Mouse (Mus musculus) kidney, embryonic 15.5 days (tissue): ENCODE measurements at regions not wholly inside any gene's neighbourhood (a gene's known extent, or its start where the extent isn't known, plus 50 kb on each side); places are given as distances from the start of the nearest gene placed in this dataset.

Experiments used
- ATAC-seq: fragments of 200-750 bp; cut with Nextera tagmentation; replicated peaks from 2 replicates; pipeline ENCODE4 v1.8.0; 2017; ENCODE audit warnings: moderate TSS enrichment; ENCODE audit not compliant: low FRiP score
- H3K27ac ChIP-seq: fragments of 300-500 bp; sonication (generic); 2 replicates; pipeline ENCODE4 v1.5.1; 2015; ENCODE audit warnings: mild to moderate bottlenecking, inconsistent platforms
- H3K27me3 ChIP-seq: fragments of 300-500 bp; sonication (generic); 2 replicates; pipeline ENCODE4 v1.6.1; 2015; ENCODE audit warnings: inconsistent platforms
- H3K36me3 ChIP-seq: fragments of 300-500 bp; sonication (generic); 2 replicates; pipeline ENCODE4 v1.6.1; 2015; ENCODE audit warnings: inconsistent platforms
- H3K4me1 ChIP-seq: fragments of 300-500 bp; sonication (generic); 2 replicates; pipeline ENCODE4 v1.6.1; 2015; ENCODE audit warnings: inconsistent platforms
- H3K4me2 ChIP-seq: fragments of 300-500 bp; sonication (generic); 2 replicates; pipeline ENCODE4 v1.6.1; 2015; ENCODE audit warnings: moderate library complexity, mild to moderate bottlenecking, inconsistent platforms
- H3K4me3 ChIP-seq: fragments of 300-500 bp; sonication (generic); replicated peaks from 2 replicates; pipeline ENCODE4 v1.5.1; 2015; ENCODE audit warnings: mild to moderate bottlenecking, inconsistent platforms
- H3K9ac ChIP-seq: fragments of 300-500 bp; sonication (generic); 2 replicates; pipeline ENCODE4 v1.6.1; 2015; ENCODE audit warnings: mild to moderate bottlenecking, inconsistent platforms
- H3K9me3 ChIP-seq: fragments of 300-500 bp; sonication (generic); replicated peaks from 2 replicates; pipeline ENCODE4 v1.6.1; 2016; ENCODE audit warnings: inconsistent platforms
- WGBS: fragments of 180-500 bp; shearing (Covaris S2); methylation state at CpG from one replicate; pipeline ENCODE4 v1.1.7; 2015; ENCODE audit warnings: mixed read lengths; 5-methylcytosine and 5-hydroxymethylcytosine counted together

- Histone ChIP-seq H3K9me3 (no peaks in the 10 kb centered on the region), H3K4me2 (no peak overlapping the region), H3K9ac (no peak overlapping the region), H3K4me1 (0 out of 2 replicates have a peak, but pooled peaks cover 6% of the 10 kb centered on the region), H3K27ac (no peak overlapping the region), H3K27me3 (no peaks in the 10 kb centered on the region), H3K36me3 (no peaks in the 10 kb centered on the region), H3K4me3 (no peak overlapping the region)
- no peak for ATAC-seq
- WGBS: 28% methylated on average over 2 of the region's 2 CpGs
These were observed 55.2 kb upstream of the Rcn1 start for GRCm38 (mm10) chr2:105454353-105454752.

GRCm38 (mm10) chr2:105454836-105455235 is 55.7 kb upstream of the Rcn1 start:
- no peaks in the 10 kb centered on the region for H3K9me3 ChIP-seq
- H3K9ac ChIP-seq: no peak overlapping the region
- H3K4me2 ChIP-seq: no peak overlapping the region
- ATAC-seq: no peak
- H3K36me3 ChIP-seq: no peaks in the 10 kb centered on the region
- H3K4me3 ChIP-seq: no peak overlapping the region
- no peaks in the 10 kb centered on the region for H3K27me3 ChIP-seq
- 0 out of 2 replicates have a peak, but pooled peaks cover 6% of the 10 kb centered on the region for H3K4me1 ChIP-seq
- H3K27ac ChIP-seq: no peak overlapping the region

- H3K27ac ChIP-seq: no peak overlapping the region
- no peak overlapping the region for H3K9ac ChIP-seq
- 0 out of 2 replicates have a peak, but pooled peaks cover 6% of the 10 kb centered on the region for H3K4me1 ChIP-seq
- no peak overlapping the region for H3K4me2 ChIP-seq
- H3K4me3 ChIP-seq: no peak overlapping the region
- H3K9me3 ChIP-seq: no peaks in the 10 kb centered on the region
- ATAC-seq: no peak
- 89% methylated on average over 4 of the region's 4 CpGs for WGBS
- H3K27me3 ChIP-seq: no peaks in the 10 kb centered on the region
- H3K36me3 ChIP-seq: no peaks in the 10 kb centered on the region
These were observed 59.5 kb upstream of the Rcn1 start for GRCm38 (mm10) chr2:105458643-105459042.

GRCm38 (mm10) chr2:105459512-105459911 is 60.4 kb upstream of the Rcn1 start:
- Histone ChIP-seq H3K27ac (no peak overlapping the region), H3K9ac (no peak overlapping the region), H3K4me1 (0 out of 2 replicates have a peak, but pooled peaks cover 1% of the 10 kb centered on the region), H3K9me3 (no peaks in the 10 kb centered on the region), H3K27me3 (no peaks in the 10 kb centered on the region), H3K4me2 (no peak overlapping the region), H3K4me3 (no peak overlapping the region), H3K36me3 (no peaks in the 10 kb centered on the region)
- WGBS: 84% methylated on average over 9 of the region's 9 CpGs
- no peak for ATAC-seq

- Histone ChIP-seq H3K9ac (no peak overlapping the region), H3K4me1 (no peaks in the 10 kb centered on the region), H3K27me3 (no peaks in the 10 kb centered on the region), H3K4me2 (no peak overlapping the region), H3K9me3 (no peaks in the 10 kb centered on the region), H3K4me3 (no peak overlapping the region), H3K27ac (no peak overlapping the region), H3K36me3 (no peaks in the 10 kb centered on the region)
- no peak for ATAC-seq
- WGBS: 74% methylated on average over 6 of the region's 6 CpGs
These were observed 66.5 kb upstream of the Rcn1 start for GRCm38 (mm10) chr2:105465630-105466029.

GRCm38 (mm10) chr2:105468930-105469329 is 69.8 kb upstream of the Rcn1 start:
- no peaks in the 10 kb centered on the region for H3K36me3 ChIP-seq
- WGBS: 38% methylated on average over 5 of the region's 5 CpGs
- no peaks in the 10 kb centered on the region for H3K27me3 ChIP-seq
- no peaks in the 10 kb centered on the region for H3K9me3 ChIP-seq
- no peaks in the 10 kb centered on the region for H3K4me1 ChIP-seq
- H3K4me2 ChIP-seq: no peak overlapping the region
- no peak for ATAC-seq
- no peak overlapping the region for H3K27ac ChIP-seq
- no peak overlapping the region for H3K4me3 ChIP-seq
- H3K9ac ChIP-seq: no peak overlapping the region

GRCm38 (mm10) chr2:105476028-105476677 is 77.0 kb upstream of the Rcn1 start:
- Histone ChIP-seq H3K36me3 (no peaks in the 10 kb centered on the region), H3K27ac (no peak overlapping the region), H3K4me3 (no peak overlapping the region), H3K4me2 (no peak overlapping the region), H3K9ac (no peak overlapping the region), H3K9me3 (no peaks in the 10 kb centered on the region), H3K4me1 (no peaks in the 10 kb centered on the region), H3K27me3 (no peaks in the 10 kb centered on the region; the same call in 1 of the 2 replicates)
- 80% methylated on average over 7 of the region's 7 CpGs for WGBS
- ATAC-seq: peak; percentile 58

GRCm38 (mm10) chr2:105481990-105482592 is 83.0 kb upstream of the Rcn1 start:
- Histone ChIP-seq H3K27ac (no peak overlapping the region), H3K36me3 (no peaks in the 10 kb centered on the region), H3K9ac (no peak overlapping the region), H3K4me1 (no peaks in the 10 kb centered on the region), H3K4me2 (no peak overlapping the region), H3K27me3 (no peaks in the 10 kb centered on the region; the same call in 1 of the 2 replicates), H3K9me3 (no peaks in the 10 kb centered on the region), H3K4me3 (no peak overlapping the region)
- 70% methylated on average over 11 of the region's 11 CpGs for WGBS
- no peak for ATAC-seq

- 59% methylated on average over 3 of the region's 3 CpGs for WGBS
- Histone ChIP-seq H3K27me3 (no peaks in the 10 kb centered on the region; the same call in 1 of the 2 replicates), H3K4me1 (no peaks in the 10 kb centered on the region), H3K4me2 (no peak overlapping the region), H3K4me3 (no peak overlapping the region), H3K9ac (no peak overlapping the region), H3K27ac (no peak overlapping the region), H3K36me3 (no peaks in the 10 kb centered on the region), H3K9me3 (no peaks in the 10 kb centered on the region)
- ATAC-seq: no peak
These were observed 85.4 kb upstream of the Rcn1 start for GRCm38 (mm10) chr2:105484496-105484895.

GRCm38 (mm10) chr2:105485286-105485685 is 86.2 kb upstream of the Rcn1 start:
- H3K4me3 ChIP-seq: no peak overlapping the region
- H3K4me1 ChIP-seq: no peaks in the 10 kb centered on the region
- H3K4me2 ChIP-seq: no peak overlapping the region
- WGBS: 85% methylated on average over 8 of the region's 8 CpGs
- no peak overlapping the region for H3K9ac ChIP-seq
- no peaks in the 10 kb centered on the region for H3K27me3 ChIP-seq
- no peak for ATAC-seq
- H3K27ac ChIP-seq: no peak overlapping the region
- no peaks in the 10 kb centered on the region for H3K9me3 ChIP-seq
- H3K36me3 ChIP-seq: no peaks in the 10 kb centered on the region

GRCm38 (mm10) chr2:105495796-105496195 is 96.7 kb upstream of the Rcn1 start:
- Histone ChIP-seq H3K36me3 (no peaks in the 10 kb centered on the region), H3K9ac (no peak overlapping the region), H3K27me3 (no peaks in the 10 kb centered on the region), H3K27ac (no peak overlapping the region), H3K4me2 (no peak overlapping the region), H3K4me1 (no peaks in the 10 kb centered on the region), H3K4me3 (no peak overlapping the region), H3K9me3 (no peaks in the 10 kb centered on the region)
- ATAC-seq: no peak
- 67% methylated on average over 13 of the region's 13 CpGs for WGBS

- H3K36me3 ChIP-seq: no peaks in the 10 kb centered on the region
- H3K27ac ChIP-seq: no peak overlapping the region
- no peak for ATAC-seq
- H3K4me2 ChIP-seq: no peak overlapping the region
- H3K9me3 ChIP-seq: no peaks in the 10 kb centered on the region
- no peak overlapping the region for H3K9ac ChIP-seq
- no peaks in the 10 kb centered on the region for H3K4me1 ChIP-seq
- H3K27me3 ChIP-seq: no peaks in the 10 kb centered on the region
- no peak overlapping the region for H3K4me3 ChIP-seq
- 62% methylated on average over 2 of the region's 2 CpGs for WGBS
These were observed 105.1 kb upstream of the Rcn1 start for GRCm38 (mm10) chr2:105504197-105504596.

GRCm38 (mm10) chr2:105505554-105505953 is 106.4 kb upstream of the Rcn1 start:
- Histone ChIP-seq H3K9me3 (no peaks in the 10 kb centered on the region), H3K4me1 (no peaks in the 10 kb centered on the region), H3K9ac (no peak overlapping the region), H3K27ac (no peak overlapping the region), H3K4me2 (no peak overlapping the region), H3K36me3 (no peaks in the 10 kb centered on the region), H3K4me3 (no peak overlapping the region), H3K27me3 (peaks cover 3% of the 10 kb centered on the region; the same call in 1 of the 2 replicates)
- no peak for ATAC-seq
- WGBS: 78% methylated on average over 4 of the region's 4 CpGs
